Mouse (Mus musculus) heart, embryonic 16.5 days (tissue): ENCODE results near the gene Tmbim1. TPM values are rescaled to one million over a fixed set of nuclear protein-coding genes. Genes with fewer than 3 reads are reported as not detected.
A peak's percentile ranks its signal among the peaks of the same experiment; 100 is the strongest.

Source experiments
- ATAC-seq: fragments of 200-750 bp; cut with Nextera tagmentation; replicated peaks from 2 replicates; pipeline ENCODE4 v1.8.0; 2017; ENCODE audit warnings: moderate number of reproducible peaks; ENCODE audit not compliant: insufficient read depth, low FRiP score; ENCODE audit errors: extremely low read depth
- H3K27ac ChIP-seq: fragments of 300-500 bp; sonication (generic); 2 replicates; pipeline ENCODE4 v1.5.1; 2014; ENCODE audit warnings: mild to moderate bottlenecking, low read length, control low read depth, moderate library complexity
- H3K27me3 ChIP-seq: fragments of 300-500 bp; sonication (generic); 2 replicates; pipeline ENCODE4 v1.6.1; 2014; ENCODE audit warnings: low read length, mixed read lengths; ENCODE audit not compliant: control insufficient read depth, insufficient read depth
- H3K36me3 ChIP-seq: fragments of 300-500 bp; sonication (generic); 2 replicates; pipeline ENCODE4 v1.6.1; 2014; ENCODE audit not compliant: control insufficient read depth, insufficient read depth
- H3K4me1 ChIP-seq: fragments of 300-500 bp; sonication (generic); 2 replicates; pipeline ENCODE4 v1.6.1; 2014; ENCODE audit warnings: low read length, mixed read lengths; ENCODE audit not compliant: control insufficient read depth, insufficient read depth
- H3K4me2 ChIP-seq: fragments of 300-500 bp; sonication (generic); 2 replicates; pipeline ENCODE4 v1.6.1; 2014; ENCODE audit warnings: low read depth, mild to moderate bottlenecking, control low read depth, low read length
- H3K4me3 ChIP-seq: fragments of 300-500 bp; sonication (generic); 2 replicates; pipeline ENCODE4 v1.5.1; 2014; ENCODE audit warnings: mild to moderate bottlenecking, control low read depth, low read length
- H3K9ac ChIP-seq: fragments of 300-500 bp; sonication (generic); 2 replicates; pipeline ENCODE4 v1.6.1; 2014; ENCODE audit warnings: low read length, control low read depth
- H3K9me3 ChIP-seq: fragments of 300-500 bp; sonication (generic); replicated peaks from 2 replicates; pipeline ENCODE4 v1.6.1; 2016; ENCODE audit warnings: low read length; ENCODE audit not compliant: control insufficient read depth
- WGBS: fragments of 180-500 bp; shearing (Covaris S2); extraction: QIAGEN DNeasy Blood & Tissue Kit; methylation state at CpG from one replicate; pipeline ENCODE4 v1.1.7; 2014; 5-methylcytosine and 5-hydroxymethylcytosine counted together
- polyA plus RNA-seq: library from polyadenylated mRNA; unstranded; fragments of >200 nt; fragmentation: Nextera tagmentation; extraction: Ambion mirVana; gene quantifications from 2 replicates; pipeline ENCODE4 v1.2.1, GENCODE M21; 2015

Gene Tmbim1
- polyA plus RNA-seq, 1 experiment from 2014 or later: 51.4 TPM

DNA sequence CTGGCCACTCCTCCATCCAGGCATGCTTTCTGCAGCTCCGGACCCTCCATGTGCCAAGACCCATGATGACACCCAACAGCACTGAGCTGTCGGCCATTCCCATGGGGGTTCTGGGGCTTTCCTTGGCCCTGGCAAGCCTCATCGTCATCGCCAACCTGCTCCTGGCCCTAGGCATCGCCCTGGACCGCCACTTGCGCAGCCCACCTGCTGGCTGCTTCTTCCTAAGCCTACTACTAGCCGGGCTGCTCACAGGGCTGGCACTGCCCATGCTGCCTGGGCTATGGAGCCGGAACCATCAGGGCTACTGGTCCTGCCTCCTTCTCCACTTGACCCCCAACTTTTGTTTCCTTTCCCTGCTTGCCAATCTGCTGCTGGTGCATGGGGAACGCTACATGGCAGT lies 26.9 kb downstream of the Tmbim1 start, which contains the start of gene Gpbar1:
Gene Gpbar1 (plus strand): TSS at position 13 of the 400 bp plus-strand sequence.
- no peak within 1 kb of the TSS for H3K27ac ChIP-seq
- no peak within 1 kb of the TSS for H3K4me3 ChIP-seq
- no peak within 1 kb of the TSS for H3K9ac ChIP-seq
- H3K27me3 ChIP-seq: no peaks in the 10 kb centered on the region
- 89% methylated on average over 10 of the region's 10 CpGs for WGBS
- H3K36me3 ChIP-seq: peaks cover 33% of the 10 kb centered on the region
- H3K9me3 ChIP-seq: no peaks in the 10 kb centered on the region
- no peak within 1 kb of the TSS for H3K4me2 ChIP-seq
- no peak for ATAC-seq
- H3K4me1 ChIP-seq: peaks cover 23% of the 10 kb centered on the region

- H3K27me3 ChIP-seq: no peaks in the 10 kb centered on the region
- H3K4me2 ChIP-seq: no peak overlapping the region
- no peak overlapping the region for H3K4me3 ChIP-seq
- H3K4me1 ChIP-seq: peaks cover 19% of the 10 kb centered on the region
- H3K27ac ChIP-seq: no peak overlapping the region
- no peak for ATAC-seq
- H3K9ac ChIP-seq: no peak overlapping the region
- WGBS: 54% methylated on average over 8 of the region's 8 CpGs
- H3K9me3 ChIP-seq: no peaks in the 10 kb centered on the region
- peaks cover 32% of the 10 kb centered on the region for H3K36me3 ChIP-seq
Measured at GRCm38 (mm10) chr1:74277883-74278537, 27.4 kb downstream of the Tmbim1 start.

DNA sequence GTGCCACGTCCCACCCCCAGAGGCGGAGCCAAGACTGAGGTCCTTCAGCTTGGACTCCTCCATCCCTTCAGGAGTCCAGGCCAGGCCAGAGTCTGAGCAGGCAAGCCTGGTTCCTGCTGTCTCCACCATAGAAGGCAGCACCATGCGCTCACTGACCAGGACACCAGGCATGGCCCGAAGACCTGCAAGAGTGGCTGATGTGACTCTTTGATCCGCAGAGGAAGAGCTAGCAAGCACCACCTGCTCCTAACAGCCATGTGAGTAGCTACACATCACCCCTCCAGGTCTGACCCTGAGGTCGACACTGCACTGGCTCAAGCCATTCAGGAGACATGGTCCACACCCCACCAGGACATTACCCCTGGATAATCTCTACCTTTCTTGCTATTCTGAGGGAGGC lies 28.4 kb downstream of the Tmbim1 start:
- H3K4me2 ChIP-seq: no peak overlapping the region
- 68% methylated on average over 6 of the region's 6 CpGs for WGBS
- H3K9ac ChIP-seq: no peak overlapping the region
- H3K9me3 ChIP-seq: no peaks in the 10 kb centered on the region
- ATAC-seq: no peak
- no peak overlapping the region for H3K4me3 ChIP-seq
- peaks cover 23% of the 10 kb centered on the region for H3K36me3 ChIP-seq
- no peak overlapping the region for H3K27ac ChIP-seq
- H3K27me3 ChIP-seq: no peaks in the 10 kb centered on the region
- H3K4me1 ChIP-seq: peaks cover 16% of the 10 kb centered on the region

- Histone ChIP-seq H3K9ac (0 out of 2 replicates have a peak overlapping the region, but pooled peaks have one; percentile 43), H3K36me3 (peaks cover 3% of the 10 kb centered on the region), H3K27me3 (no peaks in the 10 kb centered on the region), H3K4me2 (peak overlapping the region; percentile 34; the same call in 1 of the 2 replicates), H3K9me3 (no peaks in the 10 kb centered on the region), H3K4me1 (peaks cover 29% of the 10 kb centered on the region), H3K27ac (no peak overlapping the region; the same call in 1 of the 2 replicates), H3K4me3 (no peak overlapping the region)
- 14% methylated on average over 9 of the region's 9 CpGs for WGBS
- peak; percentile 37 for ATAC-seq
Measured at GRCm38 (mm10) chr1:74275015-74275414, 30.4 kb downstream of the Tmbim1 start.

DNA sequence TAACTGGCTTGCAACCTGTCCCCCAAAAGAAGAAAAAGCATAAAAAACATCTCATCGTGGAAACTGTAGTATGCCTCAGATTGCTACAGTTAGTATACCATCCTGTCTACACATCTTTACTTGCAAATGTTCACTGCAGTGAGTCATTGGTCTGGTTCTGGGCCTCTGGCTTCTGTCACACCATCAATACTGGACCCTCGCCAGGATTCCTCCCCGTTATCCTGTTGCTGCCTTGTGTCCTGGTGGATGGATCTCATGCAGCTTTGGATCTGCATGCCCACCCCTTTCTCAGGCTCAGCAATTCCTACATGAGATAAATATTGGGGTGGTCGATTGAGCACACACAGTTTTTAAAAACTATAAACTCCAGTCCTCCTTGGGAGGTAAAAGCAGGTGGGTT lies 33.8 kb downstream of the Tmbim1 start:
- H3K27ac ChIP-seq: peak overlapping the region; percentile 53
- no peak overlapping the region for H3K9ac ChIP-seq
- H3K4me2 ChIP-seq: no peak overlapping the region
- peaks cover 23% of the 10 kb centered on the region for H3K36me3 ChIP-seq
- ATAC-seq: peak; percentile 42; the same call in 1 of the 2 replicates
- H3K4me1 ChIP-seq: peaks cover 31% of the 10 kb centered on the region
- H3K27me3 ChIP-seq: no peaks in the 10 kb centered on the region
- H3K4me3 ChIP-seq: no peak overlapping the region
- 19% methylated on average over 4 of the region's 4 CpGs for WGBS
- no peaks in the 10 kb centered on the region for H3K9me3 ChIP-seq

GRCm38 (mm10) chr1:74268750-74269149 lies 36.7 kb downstream of the Tmbim1 start:
- Histone ChIP-seq H3K4me2 (no peak overlapping the region), H3K36me3 (peaks cover 52% of the 10 kb centered on the region), H3K27ac (no peak overlapping the region), H3K4me3 (no peak overlapping the region), H3K4me1 (peaks cover 19% of the 10 kb centered on the region), H3K9ac (no peak overlapping the region), H3K9me3 (no peaks in the 10 kb centered on the region), H3K27me3 (no peaks in the 10 kb centered on the region)
- WGBS: 88% methylated on average over 8 of the region's 8 CpGs
- ATAC-seq: no peak

DNA sequence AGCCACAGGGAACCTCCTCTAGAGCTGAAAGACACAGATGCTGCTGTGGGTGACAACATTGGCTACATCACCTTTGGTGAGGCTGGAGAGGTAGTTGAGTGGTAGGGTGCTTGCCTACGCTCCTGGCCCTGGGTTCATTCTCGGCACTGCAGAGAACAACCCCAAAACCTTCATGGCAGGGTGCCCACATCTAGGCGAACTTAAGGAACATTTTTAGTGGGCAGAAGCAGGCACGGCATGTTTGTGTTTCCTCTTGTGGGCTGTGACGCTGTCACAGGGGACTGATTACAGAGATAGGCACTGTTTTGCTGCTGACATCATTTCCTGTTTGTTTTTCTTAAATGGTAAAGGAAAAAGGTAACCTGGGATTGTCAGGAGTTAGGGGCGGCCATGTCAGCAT lies 42.9 kb downstream of the Tmbim1 start:
- WGBS: 68% methylated on average over 6 of the region's 6 CpGs
- no peak for ATAC-seq
- H3K4me1 ChIP-seq: no peaks in the 10 kb centered on the region
- H3K9me3 ChIP-seq: no peaks in the 10 kb centered on the region
- no peaks in the 10 kb centered on the region for H3K27me3 ChIP-seq
- H3K27ac ChIP-seq: no peak overlapping the region
- peaks cover 69% of the 10 kb centered on the region for H3K36me3 ChIP-seq
- H3K4me2 ChIP-seq: no peak overlapping the region
- no peak overlapping the region for H3K9ac ChIP-seq
- H3K4me3 ChIP-seq: no peak overlapping the region

- H3K27ac ChIP-seq: no peak overlapping the region; the same call in 1 of the 2 replicates
- peaks cover 47% of the 10 kb centered on the region for H3K36me3 ChIP-seq
- H3K27me3 ChIP-seq: no peaks in the 10 kb centered on the region
- no peak overlapping the region for H3K4me3 ChIP-seq
- H3K4me1 ChIP-seq: peaks cover 14% of the 10 kb centered on the region
- H3K4me2 ChIP-seq: no peak overlapping the region
- WGBS: 39% methylated on average over 4 of the region's 4 CpGs
- H3K9ac ChIP-seq: no peak overlapping the region
- 0 out of 2 replicates have a peak, but pooled peaks have one; percentile 60 for ATAC-seq
- no peaks in the 10 kb centered on the region for H3K9me3 ChIP-seq
Measured at GRCm38 (mm10) chr1:74256782-74257181, 48.6 kb downstream of the Tmbim1 start.

- Histone ChIP-seq H3K4me1 (peaks cover 14% of the 10 kb centered on the region), H3K27me3 (no peaks in the 10 kb centered on the region), H3K27ac (no peak overlapping the region), H3K36me3 (peaks cover 56% of the 10 kb centered on the region), H3K9ac (no peak overlapping the region), H3K9me3 (no peaks in the 10 kb centered on the region), H3K4me3 (no peak overlapping the region), H3K4me2 (no peak overlapping the region)
- 93% methylated on average over 8 of the region's 8 CpGs for WGBS
- ATAC-seq: no peak
Measured at GRCm38 (mm10) chr1:74255704-74256345, 49.6 kb downstream of the Tmbim1 start.
